Mouse (Mus musculus) adrenal gland, postnatal 36 days (tissue): ENCODE results near the gene Spen. TPM values are rescaled to one million over a fixed set of nuclear protein-coding genes. Genes with fewer than 3 reads are reported as not detected.
A peak's percentile ranks its signal among the peaks of the same experiment; 100 is the strongest.

ENCODE experiments used
- DNase-seq, 2 experiments: peaks; one replicate each; pipeline ENCODE4 v3.0.0; 2021; ENCODE audit warnings: mixed read lengths in 1 of 2
- total RNA-seq, 2 experiments: library from RNA; stranded (reverse); gene quantifications; 2 replicates each; pipeline ENCODE4 v1.2.3; 2021

Spen gene
- total RNA-seq, 2 experiments from 2014 or later, result 49.9 to 58.3 TPM

DNA sequence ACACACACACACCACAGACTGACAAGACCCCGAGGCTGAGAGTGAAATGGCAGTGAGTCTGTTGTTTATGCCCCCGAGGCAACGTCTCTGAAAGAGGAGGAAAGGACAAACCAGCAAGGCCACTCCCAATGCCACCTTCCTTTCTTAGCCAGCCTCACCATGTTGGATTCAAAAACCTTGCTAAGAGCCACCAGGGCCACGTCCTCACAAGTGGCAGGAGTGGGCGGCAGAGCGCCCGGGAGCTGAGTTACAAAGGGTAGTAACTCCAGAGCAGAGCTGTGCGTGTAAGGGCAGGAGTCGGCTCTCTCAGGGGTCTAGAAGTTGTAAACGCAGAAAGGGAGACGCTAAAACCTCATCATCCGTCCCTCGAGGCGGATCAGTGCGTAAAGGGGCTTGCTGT, 7.4 kb downstream of the Spen start:
- peak; percentile 32 to 48 for DNase-seq

DNA sequence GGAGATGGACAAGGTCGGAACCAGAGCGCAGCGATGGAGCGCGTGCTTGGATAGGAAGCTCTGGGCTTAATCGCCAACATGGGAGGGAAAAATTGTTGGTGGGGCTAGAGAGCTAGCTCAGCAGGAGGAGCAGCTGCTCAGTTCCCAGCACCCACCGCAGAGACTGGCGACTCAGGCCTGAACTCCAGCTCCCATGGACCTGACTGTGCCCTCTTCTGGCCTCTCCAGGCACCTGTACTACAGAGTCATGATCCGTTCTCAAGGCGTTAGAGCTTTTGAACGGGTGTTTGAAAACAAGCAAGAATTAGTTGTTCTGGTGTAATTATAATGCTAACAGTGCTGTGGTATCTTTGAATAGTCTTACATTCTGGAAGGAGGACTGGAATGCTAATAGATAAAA, 9.5 kb downstream of the Spen start:
- DNase-seq, result peak in 1 of 2 experiments; percentile 34

DNA sequence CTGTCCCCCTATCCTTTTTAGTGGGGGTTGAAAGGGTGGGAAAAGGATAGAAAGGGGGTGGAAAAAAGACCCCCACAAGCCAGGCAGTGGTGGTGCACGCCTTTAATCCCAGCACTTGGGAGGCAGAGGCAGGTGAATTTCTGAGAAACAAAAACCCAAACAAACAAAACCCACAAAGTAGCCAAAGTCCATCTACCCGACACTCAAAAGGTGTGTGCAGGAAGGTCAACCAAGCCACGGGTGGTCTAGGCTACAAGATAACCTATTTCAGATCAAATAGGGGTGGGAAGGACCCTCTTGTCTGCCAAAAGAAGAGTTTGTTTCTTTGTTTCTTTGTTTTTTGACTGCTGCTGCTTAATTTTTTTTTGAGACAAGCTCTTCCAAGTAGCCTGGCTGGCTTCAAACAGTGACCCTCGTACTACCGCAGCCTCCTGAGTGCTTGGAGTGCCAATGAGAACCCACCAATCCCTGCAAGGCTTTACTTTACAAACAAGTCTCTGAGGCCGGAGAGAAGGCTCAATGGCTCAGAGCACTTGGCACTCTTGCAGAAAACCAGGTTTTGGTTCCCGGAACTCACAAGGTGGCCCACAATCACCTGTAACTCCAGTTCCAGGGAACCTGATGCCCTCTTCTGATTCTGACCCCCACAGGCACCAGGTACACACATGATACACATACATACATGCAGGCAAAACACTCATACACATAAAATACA, 11.3 kb downstream of the Spen start:
- DNase-seq, result no peak

DNA sequence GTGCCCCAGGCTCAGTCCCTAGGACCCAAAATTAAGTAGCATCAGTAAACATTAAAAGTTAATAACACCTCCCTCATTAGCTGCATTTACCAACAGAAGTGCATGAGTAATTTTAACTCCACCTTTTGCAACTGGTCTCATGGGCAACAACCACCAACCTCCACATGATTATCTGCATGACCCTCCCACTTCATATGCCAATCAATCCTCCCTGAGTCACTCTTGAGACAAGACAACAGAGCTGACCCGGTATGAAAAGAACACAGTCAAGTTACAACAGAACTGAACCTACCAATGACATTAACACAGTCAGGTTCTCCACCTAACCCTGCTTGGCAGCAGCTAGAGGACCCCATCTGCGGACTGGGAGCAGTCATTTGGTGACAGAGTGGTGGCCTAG, 12.5 kb downstream of the Spen start:
- DNase-seq, result peak in 1 of 2 experiments; percentile 24

DNA sequence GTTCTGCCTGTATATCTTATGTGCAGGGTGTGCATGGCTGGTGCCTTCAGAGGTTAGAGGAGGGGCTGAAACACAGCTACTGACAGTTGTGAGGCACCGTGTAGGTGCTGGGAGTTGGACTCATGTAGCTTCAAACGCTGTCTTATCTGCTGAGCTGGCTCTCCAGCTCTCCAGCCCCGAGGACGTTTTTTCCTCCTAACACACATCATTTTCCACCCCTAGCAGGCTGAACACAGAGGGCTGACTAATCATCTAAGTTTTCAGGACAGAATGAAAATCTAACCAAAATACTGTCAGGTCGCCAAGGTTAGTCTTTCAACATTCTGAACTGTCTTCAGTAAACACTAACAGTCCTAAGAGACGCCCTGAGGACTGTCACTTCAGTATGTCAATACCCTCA, 13.7 kb downstream of the Spen start:
- peak; percentile 39 to 47 for DNase-seq

DNA sequence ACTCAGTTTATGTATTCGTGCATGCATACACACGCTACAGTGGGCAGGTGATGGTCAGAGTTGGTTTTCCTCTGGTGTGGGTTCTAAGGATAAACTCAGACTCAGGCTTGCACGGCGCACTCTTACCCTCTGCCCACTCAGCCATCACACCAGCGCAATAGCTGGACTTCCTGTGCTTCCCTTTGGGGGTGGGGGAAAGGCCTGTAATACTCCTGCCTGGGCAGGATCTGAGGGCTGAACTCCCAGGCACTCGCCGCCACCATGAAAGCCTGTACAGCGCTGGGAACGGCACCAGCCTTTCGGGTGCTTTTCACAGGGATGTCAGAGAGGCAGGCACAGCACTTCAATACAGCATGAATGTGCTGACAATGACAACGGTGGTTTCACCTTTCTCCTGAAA, 15.3 kb downstream of the Spen start:
- no peak for DNase-seq

DNA sequence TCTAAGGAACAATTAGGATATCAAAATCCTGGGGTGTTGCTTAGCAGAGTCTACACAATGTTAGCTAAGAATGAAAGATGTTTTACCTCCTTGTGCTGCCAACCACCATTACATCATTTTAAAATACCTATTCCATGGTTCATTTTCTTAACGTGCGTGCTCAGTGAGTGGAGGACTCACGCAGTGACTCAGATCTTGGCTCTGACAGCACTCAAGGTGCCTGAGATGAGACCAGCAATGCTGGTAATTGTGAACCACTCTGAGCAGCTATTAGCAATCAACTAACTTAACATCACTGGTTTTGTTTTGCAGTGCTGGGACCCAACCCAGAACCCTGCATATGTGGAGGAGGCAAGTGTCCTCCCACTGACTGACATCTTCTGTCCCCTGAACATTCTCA, 20.0 kb downstream of the Spen start:
- DNase-seq, result peak; percentile 36 to 44

DNA sequence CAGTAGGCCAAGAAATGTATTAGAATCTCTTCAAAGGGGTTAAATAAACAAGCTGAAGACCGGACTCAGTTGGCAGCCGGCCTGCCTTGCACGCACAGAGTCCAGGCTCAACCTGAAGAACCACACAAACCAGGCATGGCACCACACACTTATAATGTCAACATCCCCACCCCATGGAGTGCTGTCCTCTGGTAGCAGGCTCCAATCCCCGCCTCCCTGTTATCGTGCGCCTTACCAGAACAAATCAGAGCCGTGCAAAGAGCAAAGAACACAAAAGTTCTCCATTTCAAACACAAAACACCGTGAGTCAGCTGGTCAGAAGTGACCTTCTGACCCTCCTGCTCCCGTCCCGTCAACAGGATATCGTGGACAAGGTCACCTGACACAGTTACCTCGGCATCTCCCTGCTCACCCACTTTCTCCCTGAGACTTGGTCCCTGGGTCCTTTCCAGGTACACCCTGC, 24.2 kb downstream of the Spen start:
- peak; percentile 65 to 68 for DNase-seq

DNA sequence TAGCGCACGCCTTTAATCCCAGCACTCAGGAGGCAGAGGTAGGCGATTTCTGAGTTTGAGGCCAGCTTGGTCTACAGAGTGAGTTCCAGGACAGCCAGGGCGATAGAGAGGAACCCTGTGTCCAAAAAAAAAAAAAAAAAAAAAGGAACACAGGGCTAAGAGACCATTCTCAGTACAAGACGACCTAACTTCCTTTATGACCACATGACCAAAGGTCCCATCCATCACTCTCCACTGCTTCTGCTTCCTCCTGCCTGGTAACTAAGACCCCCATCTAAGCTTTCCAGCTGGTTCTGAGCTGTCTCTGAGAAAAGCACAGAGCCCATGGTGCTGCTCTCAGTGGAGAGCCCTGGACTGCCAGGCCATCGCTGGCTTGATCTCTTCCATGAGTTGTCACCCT, 26.3 kb downstream of the Spen start:
- DNase-seq, result no peak

DNA sequence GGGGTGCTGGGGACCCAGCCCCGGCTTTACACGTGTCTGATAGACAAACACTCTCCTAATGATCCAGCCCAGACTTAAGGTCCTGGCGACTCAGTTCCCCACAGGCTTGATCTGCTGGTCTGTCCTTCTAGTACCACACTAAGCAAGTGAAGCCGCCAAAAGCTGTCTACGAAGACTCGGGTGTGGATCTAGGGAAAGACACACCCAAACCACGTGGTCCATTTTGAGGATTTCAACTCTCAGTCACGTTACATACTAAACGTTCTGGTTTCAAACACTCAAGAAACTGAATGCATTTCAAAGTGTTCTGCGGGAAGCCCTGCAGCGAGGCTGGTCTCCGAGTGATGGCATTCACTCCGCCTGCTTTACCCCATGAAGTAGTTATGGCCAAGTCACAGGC, 27.9 kb downstream of the Spen start:
- no peak for DNase-seq

DNA sequence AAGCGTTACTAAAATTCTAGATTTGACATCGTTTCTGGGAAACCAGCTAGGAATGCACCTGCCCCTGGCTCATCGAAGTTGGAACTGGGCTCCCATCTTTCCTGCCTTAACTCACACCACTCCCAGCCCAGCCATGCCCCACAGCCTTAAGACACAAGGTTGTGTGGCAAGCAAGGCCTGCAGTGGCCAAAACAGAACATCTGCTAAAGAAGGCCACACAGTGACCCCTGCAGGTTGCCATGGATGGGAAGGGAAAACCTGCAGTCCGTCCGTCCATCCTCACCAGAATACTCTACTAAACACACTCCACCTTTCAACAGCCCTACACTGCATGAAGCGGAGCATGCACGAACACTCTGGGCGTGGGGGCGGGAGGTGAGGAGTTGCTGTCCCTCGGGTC, 31.5 kb downstream of the Spen start:
- DNase-seq, result peak; percentile 53 to 61

DNA sequence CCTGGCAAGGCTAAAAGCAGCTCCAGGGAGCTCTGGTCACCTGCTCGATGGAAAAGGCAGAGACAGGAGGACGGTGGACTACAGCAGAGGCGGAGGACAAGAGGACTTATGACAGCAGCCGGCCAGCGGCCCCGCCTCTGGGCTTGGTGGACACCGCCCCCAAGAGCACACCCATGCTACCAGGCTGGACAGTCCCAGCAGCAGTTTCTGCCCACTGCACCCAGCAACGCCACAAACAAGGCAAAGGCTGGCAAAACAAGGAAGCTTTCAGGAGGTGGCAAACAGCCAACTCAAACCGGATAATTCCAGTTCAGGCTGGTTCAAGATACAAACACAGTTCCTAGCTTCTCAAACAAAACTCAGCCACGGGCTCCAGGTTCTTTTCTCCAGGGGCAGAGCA, 32.0 kb downstream of the Spen start:
- peak; percentile 85 to 88 for DNase-seq

DNA sequence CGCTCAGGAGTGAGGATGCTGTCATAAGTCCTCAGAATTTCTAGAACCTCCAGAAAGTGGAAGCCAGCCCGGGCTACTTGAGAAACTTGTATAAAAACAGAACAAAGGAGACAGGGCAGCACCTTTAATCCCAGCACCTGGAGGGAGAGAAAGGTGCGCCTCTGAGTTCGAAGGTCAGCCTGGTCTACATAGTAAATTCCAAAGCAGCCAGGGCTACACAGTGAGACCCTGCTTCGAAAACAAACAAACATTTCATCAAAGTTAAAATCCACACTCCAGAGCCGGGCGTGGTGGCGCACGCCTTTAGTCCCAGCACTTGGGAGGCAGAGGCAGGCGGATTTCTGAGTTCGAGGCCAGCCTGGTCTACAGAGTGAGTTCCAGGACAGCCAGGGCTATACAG, 32.6 kb downstream of the Spen start:
- no peak for DNase-seq

DNA sequence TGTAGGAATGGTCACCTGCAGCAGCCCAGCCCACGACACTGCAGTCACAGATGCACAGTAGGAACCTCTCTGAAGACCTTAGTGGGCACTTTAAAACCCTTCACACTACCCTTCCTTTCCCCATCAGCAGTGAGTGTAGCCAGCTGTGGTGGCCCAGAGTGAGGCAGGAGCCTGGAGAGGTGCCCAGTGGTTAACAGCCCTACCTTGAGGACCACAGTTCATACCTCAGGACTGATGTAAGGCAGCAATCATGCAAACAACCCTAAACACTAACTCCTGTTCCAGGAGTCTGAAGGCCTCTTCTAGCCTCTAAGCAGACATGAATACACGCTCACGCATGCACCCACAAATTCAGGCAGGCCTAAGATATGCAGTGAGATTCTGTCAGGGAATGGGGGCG, 33.9 kb downstream of the Spen start:
- DNase-seq, result no peak

DNA sequence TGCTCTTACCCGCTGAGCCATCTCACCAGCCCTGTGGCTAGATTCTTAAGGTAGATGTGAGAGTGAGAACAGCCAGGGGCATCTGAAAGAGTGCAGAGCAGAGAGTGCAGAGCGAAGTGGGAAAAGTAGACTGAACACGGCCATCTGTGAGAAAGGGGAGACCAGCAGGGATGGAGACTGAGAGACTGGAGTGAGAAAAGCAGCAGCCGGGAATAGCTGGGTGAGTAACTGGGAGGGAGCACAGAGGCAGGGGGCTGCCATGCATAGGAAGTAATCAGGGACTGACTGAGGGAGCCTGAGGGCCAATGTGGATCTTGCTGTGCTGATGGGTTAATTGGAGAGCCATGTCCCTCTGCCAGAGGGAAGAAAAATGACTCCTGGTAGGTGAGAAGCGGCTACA, 35.7 kb downstream of the Spen start:
- DNase-seq, result no peak

DNA sequence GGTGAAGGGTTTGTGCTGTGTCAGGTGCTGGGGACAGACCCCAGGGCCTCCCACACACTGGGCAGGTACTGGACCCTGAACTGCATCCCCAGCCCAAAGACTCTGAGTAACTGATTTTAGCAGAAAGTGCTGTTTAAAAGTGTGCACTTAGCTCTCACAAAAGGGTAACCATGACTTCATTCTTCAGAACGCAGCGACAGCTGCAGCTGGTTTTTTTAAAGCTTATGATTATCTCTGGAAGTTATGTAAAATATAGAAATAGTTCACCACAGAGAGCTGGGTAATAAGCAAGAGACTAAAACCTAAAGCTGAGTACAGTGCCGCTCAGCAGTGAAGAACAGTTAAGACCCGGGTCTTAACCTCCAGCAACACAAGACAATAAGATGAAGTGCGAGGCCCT, 37.3 kb downstream of the Spen start:
- no peak for DNase-seq

DNA sequence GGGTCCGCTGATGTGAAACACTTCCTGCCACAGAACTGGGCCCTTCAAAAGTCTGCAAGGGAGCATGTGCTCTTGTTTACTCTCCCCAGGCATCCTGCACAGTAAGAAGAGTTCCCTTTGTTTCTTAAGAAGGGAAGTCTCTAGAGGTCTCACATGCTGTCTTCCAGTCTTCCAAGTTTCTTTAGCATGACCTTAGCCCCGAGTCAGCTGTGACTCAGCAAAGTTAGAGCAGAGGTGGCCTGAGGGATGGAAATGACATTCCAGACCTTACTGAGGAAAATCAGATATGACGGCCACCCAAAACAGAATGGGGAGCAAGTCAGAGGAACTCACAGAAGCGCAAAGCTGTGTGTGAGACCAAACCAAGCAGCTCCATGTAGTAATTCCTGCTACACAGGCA, 37.8 kb downstream of the Spen start:
- DNase-seq, result peak; percentile 30 to 42

DNA sequence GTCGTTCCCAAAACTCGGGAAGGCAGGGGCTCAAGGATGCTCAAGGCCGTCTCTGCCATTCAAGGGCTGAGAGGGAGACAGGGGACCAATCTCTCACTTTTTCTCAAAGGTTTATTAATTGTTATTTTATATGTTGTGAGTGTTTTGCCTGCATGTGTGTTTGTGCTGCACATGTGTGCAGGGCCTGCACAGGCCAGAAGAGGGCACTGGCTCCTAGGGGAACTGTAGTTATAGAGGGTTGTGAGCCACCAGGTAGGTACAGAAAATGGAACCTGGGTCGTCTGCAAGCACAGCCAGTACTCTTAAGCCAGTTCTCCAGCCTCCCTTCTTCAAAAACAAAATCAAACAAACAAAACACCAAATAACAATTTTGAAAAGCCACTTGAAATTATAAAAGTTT, 49.7 kb downstream of the Spen start:
- peak in 1 of 2 experiments; percentile 39 for DNase-seq

DNA sequence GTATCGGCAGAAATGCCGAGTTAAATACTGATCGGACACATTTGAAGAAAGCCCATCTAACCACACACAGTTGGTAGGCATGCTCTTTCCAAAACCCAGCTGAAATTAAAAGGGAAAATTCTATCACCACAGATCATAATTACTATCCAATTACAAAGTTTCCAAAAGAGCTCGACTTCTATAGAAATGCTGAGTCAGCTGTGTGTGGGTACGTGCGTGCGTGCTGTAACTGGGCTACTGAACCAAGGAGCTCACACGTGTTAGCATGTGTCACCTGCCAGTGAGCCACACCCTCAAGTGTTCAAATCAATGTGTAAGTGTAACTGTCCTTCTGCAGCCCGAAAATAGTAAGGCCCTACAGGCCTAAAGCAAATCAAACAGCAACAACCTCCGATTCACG, 50.8 kb downstream of the Spen start:
- no peak for DNase-seq

DNA sequence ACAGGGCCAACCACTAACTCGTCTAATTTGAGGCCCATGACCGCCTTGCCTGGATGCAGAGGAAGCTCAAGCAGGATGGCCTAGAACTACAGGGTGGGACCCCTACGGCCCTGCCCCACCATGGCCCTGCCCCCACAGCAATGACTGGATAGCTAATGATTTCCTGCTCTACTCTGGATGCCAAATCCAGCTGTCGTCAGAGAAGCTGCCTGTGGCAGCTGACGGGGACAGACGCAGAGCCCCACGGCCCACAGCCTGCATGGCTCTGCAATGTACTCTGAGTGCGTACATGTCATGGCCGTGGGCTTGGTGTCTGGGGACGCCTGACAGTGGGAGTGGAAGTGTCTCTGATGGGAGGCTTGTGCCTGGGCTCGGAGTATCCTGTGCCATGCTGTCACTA, 54.3 kb downstream of the Spen start:
- DNase-seq, result no peak

DNA sequence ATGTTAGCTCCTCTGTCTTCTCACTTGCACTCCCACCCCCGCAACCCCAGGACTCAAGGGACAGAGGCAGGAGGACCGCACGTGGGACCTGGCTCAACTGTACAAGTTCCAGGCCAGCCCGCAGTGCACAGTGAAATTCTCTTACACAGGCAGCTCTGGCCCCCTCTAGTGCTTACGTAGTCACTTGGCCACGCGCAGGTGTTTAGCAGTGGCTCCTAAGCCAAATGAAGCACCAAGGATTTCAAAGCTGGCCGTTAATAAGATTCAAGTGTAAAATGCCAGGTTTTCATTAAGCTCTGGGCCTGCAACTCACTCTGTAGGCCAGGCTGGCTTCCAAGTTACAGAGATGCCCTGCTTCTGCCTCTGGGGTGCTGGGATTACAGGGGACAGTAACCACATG, 59.0 kb downstream of the Spen start:
- no peak for DNase-seq

DNA sequence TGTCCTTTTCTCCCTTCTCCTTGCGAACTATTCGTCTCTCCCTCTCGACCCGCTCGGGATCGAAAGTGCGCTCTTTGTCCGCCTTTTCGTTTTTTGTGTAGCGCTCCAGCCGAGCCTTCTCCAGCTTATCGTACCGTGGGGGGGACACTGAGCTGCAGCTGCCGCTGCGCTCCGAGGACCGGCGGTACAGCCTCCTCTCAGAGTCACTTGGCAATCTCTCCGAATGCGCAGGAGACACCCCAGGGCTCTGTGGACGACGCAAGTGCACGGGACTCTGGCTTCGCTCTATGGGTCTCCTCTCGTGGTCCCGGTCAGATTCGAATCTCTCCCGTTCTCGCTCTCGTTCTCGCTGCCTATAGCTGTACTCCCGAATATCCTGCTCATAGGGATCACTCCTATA, 59.6 kb downstream of the Spen start:
- no peak for DNase-seq

DNA sequence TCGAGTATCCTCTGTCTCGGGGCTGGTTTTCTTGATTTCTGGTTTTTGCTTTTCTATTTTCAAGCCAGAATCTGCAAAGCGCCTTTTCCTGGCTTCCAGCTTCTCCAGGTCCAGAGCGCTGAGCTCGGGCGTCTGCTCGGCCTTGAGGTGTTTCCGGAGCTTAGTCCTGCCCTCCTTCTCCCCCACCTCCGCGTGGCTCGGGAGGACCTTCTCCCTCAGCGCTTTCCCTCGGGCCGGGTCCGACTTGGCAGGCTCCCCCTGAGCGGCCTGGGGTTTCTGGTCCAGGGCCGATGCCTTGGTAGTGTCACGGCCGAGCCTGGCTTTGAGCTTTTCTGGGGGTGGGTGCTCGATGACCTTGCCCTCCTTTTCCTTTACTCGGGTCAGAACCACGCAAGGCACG, 60.2 kb downstream of the Spen start:
- peak; percentile 71 for DNase-seq

DNA sequence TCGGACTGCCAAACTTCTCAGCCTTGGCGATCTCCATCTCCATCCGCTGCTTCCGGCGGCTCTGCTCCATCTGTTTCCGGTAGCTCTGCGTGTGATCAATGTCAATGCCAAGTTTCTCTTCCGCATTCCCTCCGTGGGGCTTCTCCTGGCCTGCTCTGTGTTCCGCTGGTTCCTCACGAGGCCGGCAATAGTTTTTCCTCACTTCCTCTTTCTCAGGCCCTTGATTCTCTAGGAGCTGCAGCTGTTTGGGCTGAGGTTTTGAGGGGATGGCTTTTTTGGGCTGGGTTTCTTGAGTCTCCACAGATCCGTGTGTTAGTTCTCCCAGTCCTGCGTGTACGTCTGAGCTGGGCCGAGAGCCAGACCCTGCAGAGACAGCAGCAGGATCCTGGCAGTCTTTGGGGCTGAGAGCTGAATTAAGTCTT, 60.7 kb downstream of the Spen start:
- DNase-seq, result peak in 1 of 2 experiments; percentile 47

DNA sequence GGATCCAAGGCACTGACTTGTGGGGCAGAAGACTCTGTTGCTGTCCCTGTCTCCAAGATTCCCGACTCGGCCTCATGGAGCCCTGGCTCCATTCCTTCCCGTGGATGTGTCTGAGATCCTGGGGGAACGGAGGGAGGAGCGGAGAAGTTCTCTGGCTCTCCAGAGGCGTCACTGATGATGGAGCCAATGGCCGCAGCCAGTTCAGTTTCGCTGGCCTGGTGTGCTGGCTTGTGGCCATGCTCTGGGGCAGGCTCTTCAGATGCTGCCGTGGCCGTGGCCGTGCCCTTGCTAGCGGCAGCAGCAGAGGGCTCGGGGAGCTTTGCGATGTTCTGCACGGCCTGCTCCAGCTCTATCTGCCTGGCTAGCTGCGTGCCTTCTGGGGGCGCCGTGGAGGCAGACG, 64.0 kb downstream of the Spen start:
- no peak for DNase-seq
